Mouse (Mus musculus) liver, embryonic 14.5 days (tissue): Measurements from ENCODE around the gene Gsta1. TPM values are rescaled to one million over a fixed set of nuclear protein-coding genes. Genes with fewer than 3 reads are reported as not detected.

Source experiments
- ATAC-seq: fragments of 200-750 bp; cut with Nextera tagmentation; 2 replicates; pipeline ENCODE4 v1.8.0; 2017; ENCODE audit warnings: moderate number of reproducible peaks, mild to moderate bottlenecking, moderate library complexity; ENCODE audit not compliant: insufficient read depth
- DNase-seq, 3 experiments: peaks; one replicate each; pipeline ENCODE4 v3.0.0-alpha.2; 2012 to 2013; ENCODE audit warnings: low read depth in 3 of 3, low spot score in 3 of 3
- H3K27ac ChIP-seq: fragments of 300-500 bp; sonication (generic); 2 replicates; pipeline ENCODE4 v1.5.1; 2014; ENCODE audit warnings: moderate library complexity, mild to moderate bottlenecking, control low read depth, inconsistent platforms
- H3K27me3 ChIP-seq: fragments of 300-500 bp; sonication (generic); 2 replicates; pipeline ENCODE4 v1.6.1; 2014; ENCODE audit warnings: mild to moderate bottlenecking, low read length, moderate library complexity; ENCODE audit not compliant: control insufficient read depth, insufficient read depth
- H3K36me3 ChIP-seq: fragments of 300-500 bp; sonication (generic); replicated peaks from 2 replicates; pipeline ENCODE4 v1.6.1; 2014; ENCODE audit warnings: low read depth; ENCODE audit not compliant: control insufficient read depth, insufficient read depth
- H3K4me1 ChIP-seq, 2 experiments: fragments of 200-500 bp in 1 of 2; fragments of 300-500 bp in 1 of 2; sonication (generic) in 1 of 2; replicated peaks; 2 replicates each; pipeline ENCODE4 v1.6.1; 2012 to 2014; ENCODE audit warnings: antibody characterized with exemption in 1 of 2, inconsistent platforms in 1 of 2, low read length in 1 of 2; ENCODE audit not compliant: control insufficient read depth in 2 of 2, insufficient read depth in 2 of 2
- H3K4me2 ChIP-seq: fragments of 300-500 bp; sonication (generic); 2 replicates; pipeline ENCODE4 v1.6.1; 2014; ENCODE audit warnings: low read depth, mild to moderate bottlenecking, control low read depth, moderate library complexity
- H3K4me3 ChIP-seq, 2 experiments: fragments of 200-500 bp in 1 of 2; fragments of 300-500 bp in 1 of 2; sonication (generic) in 1 of 2; 2 replicates each; pipeline ENCODE4 v1.5.1; 2012 to 2014; ENCODE audit warnings: low read depth in 2 of 2, low read length in 2 of 2, mild to moderate bottlenecking in 2 of 2, control low read depth in 1 of 2, inconsistent platforms in 1 of 2, moderate library complexity in 1 of 2; ENCODE audit not compliant: insufficient read depth in 1 of 2
- H3K9ac ChIP-seq: fragments of 300-500 bp; sonication (generic); replicated peaks from 2 replicates; pipeline ENCODE4 v1.6.1; 2014; ENCODE audit warnings: mild to moderate bottlenecking, control low read depth, moderate library complexity
- H3K9me3 ChIP-seq: fragments of 300-500 bp; sonication (generic); 2 replicates; pipeline ENCODE4 v1.6.1; 2016; ENCODE audit warnings: low read length, mixed read lengths; ENCODE audit not compliant: control insufficient read depth
- CTCF ChIP-seq: IDR thresholded peaks from 2 replicates; pipeline ENCODE4 v1.5.1; 2016; ENCODE audit warnings: antibody characterized with exemption, low read depth, control low read depth
- EP300 ChIP-seq: IDR thresholded peaks from 2 replicates; pipeline ENCODE4 v1.6.1; 2016; ENCODE audit warnings: antibody characterized with exemption, low read depth
- WGBS: fragments of 180-500 bp; shearing (Covaris S2); extraction: QIAGEN DNeasy Blood & Tissue Kit; methylation state at CpG from one replicate; pipeline ENCODE4 v1.1.7; 2014; ENCODE audit not compliant: insufficient replicate concordance; 5-methylcytosine and 5-hydroxymethylcytosine counted together
- polyA plus RNA-seq, 2 experiments: library from polyadenylated mRNA; depleted of rRNA in 1 of 2; stranded (reverse) in 1 of 2; unstranded in 1 of 2; fragments of >200 nt; fragmentation: Nextera tagmentation in 1 of 2; extraction: Ambion mirVana in 1 of 2; gene quantifications; 2 replicates each; pipeline versions ENCODE4 v1.2.1 to v1.2.3; 2012 to 2014

The Gsta1 gene
- polyA plus RNA-seq, 2 experiments: 0.06 to 0.24 TPM

- H3K4me1 ChIP-seq: peaks cover 25 to 32% of the 10 kb centered on the region in 2 experiments
- no peaks in the 10 kb centered on the region for H3K36me3 ChIP-seq
- under 1% methylated on average over 18 of the region's 18 CpGs for WGBS
- H3K4me2 ChIP-seq: peak overlapping the region; percentile 71
- ATAC-seq (peak; percentile 70), DNase-seq (peak; percentile 87 to 92 (median 87))
- H3K9ac ChIP-seq: peak overlapping the region; percentile 61
- H3K27me3 ChIP-seq: no peaks in the 10 kb centered on the region
- no peak overlapping the region; the same call in 1 of the 2 replicates for H3K27ac ChIP-seq
- H3K4me3 ChIP-seq: peak overlapping the region; percentile 44 to 57
- no peak for TF ChIP-seq CTCF
- peak; percentile 23; the same call in 1 of the 2 replicates for TF ChIP-seq EP300
- no peaks in the 10 kb centered on the region for H3K9me3 ChIP-seq
Measured at GRCm38 (mm10) chr9:78191736-78192135, 38.7 kb upstream of the Gsta1 start.

GRCm38 (mm10) chr9:78193902-78194597, 36.4 kb upstream of the Gsta1 start:
- peak; percentile 60 to 70 (median 62) for DNase-seq
- TF ChIP-seq CTCF (peak; percentile 84), EP300 (no peak)
- Histone ChIP-seq H3K4me2 (no peak overlapping the region), H3K27me3 (no peaks in the 10 kb centered on the region), H3K4me1 (peaks cover 17 to 22% of the 10 kb centered on the region in 2 experiments), H3K9me3 (no peaks in the 10 kb centered on the region), H3K27ac (no peak overlapping the region), H3K9ac (no peak overlapping the region), H3K36me3 (no peaks in the 10 kb centered on the region), H3K4me3 (no peak overlapping the region)
- no peak for ATAC-seq
- 40% methylated on average over 9 of the region's 9 CpGs for WGBS

GRCm38 (mm10) chr9:78195034-78195433, 35.4 kb upstream of the Gsta1 start:
- ATAC-seq: no peak
- TF ChIP-seq CTCF (no peak), EP300 (no peak)
- no peak overlapping the region for H3K4me2 ChIP-seq
- WGBS: 74% methylated on average over 11 of the region's 11 CpGs
- peaks cover 9 to 13% of the 10 kb centered on the region in 2 experiments for H3K4me1 ChIP-seq
- DNase-seq: no peak
- H3K4me3 ChIP-seq: no peak overlapping the region
- no peak overlapping the region for H3K9ac ChIP-seq
- no peaks in the 10 kb centered on the region for H3K9me3 ChIP-seq
- no peaks in the 10 kb centered on the region for H3K27me3 ChIP-seq
- H3K36me3 ChIP-seq: no peaks in the 10 kb centered on the region
- no peak overlapping the region for H3K27ac ChIP-seq

GRCm38 (mm10) chr9:78197801-78198200, 32.7 kb upstream of the Gsta1 start:
- ATAC-seq (no peak), DNase-seq (no peak)
- H3K36me3 ChIP-seq: no peaks in the 10 kb centered on the region
- no peak overlapping the region for H3K9ac ChIP-seq
- H3K4me2 ChIP-seq: no peak overlapping the region
- H3K27me3 ChIP-seq: no peaks in the 10 kb centered on the region
- no peaks in the 10 kb centered on the region for H3K9me3 ChIP-seq
- WGBS: 82% methylated on average over 9 of the region's 9 CpGs
- H3K4me3 ChIP-seq: no peak overlapping the region
- TF ChIP-seq EP300: no peak
- TF ChIP-seq CTCF: no peak
- H3K4me1 ChIP-seq: no peaks in the 10 kb centered on the region
- no peak overlapping the region for H3K27ac ChIP-seq

- Histone ChIP-seq H3K4me3 (no peak overlapping the region), H3K9ac (no peak overlapping the region), H3K4me2 (no peak overlapping the region), H3K4me1 (no peaks in the 10 kb centered on the region), H3K9me3 (no peaks in the 10 kb centered on the region), H3K36me3 (no peaks in the 10 kb centered on the region), H3K27me3 (no peaks in the 10 kb centered on the region), H3K27ac (no peak overlapping the region)
- no peak for ATAC-seq
- 65% methylated on average over 6 of the region's 6 CpGs for WGBS
- DNase-seq: no peak
- no peak for TF ChIP-seq EP300
Measured at GRCm38 (mm10) chr9:78204194-78204593, 26.3 kb upstream of the Gsta1 start.
